Mouse (Mus musculus): ENCODE results near the gene Eif4a3.

The Eif4a3 gene

GRCm38 (mm10) chr11:119299391-119300245, at the start of gene Eif4a3:
Gene Eif4a3 (minus strand): TSS chr11:119300089.
- DNase-seq (ENCODE audit: low spot score in 2 of 2), result peak; percentile 92 to 94

DNA sequence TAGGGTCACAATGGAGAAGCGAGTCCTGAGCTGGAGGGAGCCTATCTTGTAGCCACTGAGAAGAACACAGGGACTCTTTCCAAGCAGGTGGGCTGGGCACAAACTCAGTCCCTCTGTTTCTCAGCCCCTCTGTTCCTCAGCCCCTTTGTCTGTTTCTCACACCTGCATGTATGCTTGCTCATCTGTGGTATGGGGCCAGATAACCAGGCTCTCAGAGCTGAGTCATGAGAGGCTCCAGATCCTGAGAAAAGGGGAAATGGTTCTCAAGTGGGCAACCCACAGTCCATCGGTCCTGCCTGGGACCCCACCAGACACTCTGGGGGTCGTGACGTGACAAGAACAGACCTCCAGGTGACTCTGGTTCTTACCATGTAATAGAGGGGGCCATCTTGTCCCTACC, 47.2 kb upstream of the Eif4a3 start:
- no peak for DNase-seq (ENCODE audit: low spot score in 2 of 2)

DNA sequence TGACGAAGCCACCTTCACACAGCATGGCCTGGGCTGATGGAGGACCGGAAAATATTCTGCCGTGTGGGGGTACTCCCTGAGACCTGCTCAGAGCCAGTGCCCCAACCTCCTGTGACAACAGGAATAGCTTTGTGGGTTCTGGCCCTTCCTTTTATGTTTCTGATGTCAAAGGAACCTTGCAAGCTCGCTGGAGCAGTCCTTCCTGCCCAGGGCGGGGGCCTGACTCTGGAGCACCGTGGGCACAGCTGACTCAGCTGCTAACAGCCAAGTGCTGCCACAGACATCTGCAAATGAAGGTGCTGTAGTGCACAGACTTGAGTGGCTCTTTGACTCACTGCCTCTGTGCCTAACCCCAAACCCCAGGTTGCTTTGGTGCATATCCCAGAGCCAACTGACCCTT, 45.0 kb upstream of the Eif4a3 start:
- no peak for DNase-seq (ENCODE audit: low spot score in 2 of 2)

DNA sequence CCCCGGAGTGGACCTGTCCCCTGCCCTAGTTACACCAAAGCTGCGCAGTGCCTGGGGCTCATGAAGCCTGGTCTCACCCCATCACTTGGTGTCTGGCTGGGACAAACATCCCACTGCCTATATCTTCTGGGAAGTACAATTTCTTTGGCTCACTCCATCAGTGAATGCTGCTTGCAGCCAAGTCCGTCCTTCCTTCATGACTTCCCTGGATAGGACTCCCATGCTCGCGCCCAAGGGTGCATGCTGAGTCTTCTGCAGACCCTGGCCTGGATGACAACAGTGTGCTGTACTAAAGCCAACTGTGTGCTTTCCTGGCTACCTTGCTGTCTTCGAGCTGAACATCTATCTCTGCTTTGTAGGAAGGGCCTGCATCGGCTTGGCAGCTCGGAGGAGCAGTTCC, 44.3 kb upstream of the Eif4a3 start:
- DNase-seq (ENCODE audit: low spot score in 2 of 2), result no peak

DNA sequence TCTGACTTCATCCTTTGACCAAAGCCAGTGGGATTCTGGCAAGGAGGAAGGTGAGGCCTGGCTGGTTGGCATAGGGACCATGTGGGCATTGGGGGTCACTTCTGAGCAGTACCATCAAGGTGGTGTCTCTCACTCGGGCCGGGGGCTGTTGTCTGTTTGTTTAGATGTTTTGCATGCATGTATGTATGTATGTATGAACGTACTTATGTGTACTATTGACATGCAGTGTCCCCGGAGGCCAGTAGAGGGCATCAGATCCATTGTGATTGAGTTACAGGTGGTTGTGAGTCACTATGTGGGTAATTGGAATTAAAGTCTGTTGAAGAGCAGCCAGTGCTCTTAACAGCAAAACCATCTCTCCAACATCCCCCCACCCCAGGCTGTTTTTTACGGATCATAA, 39.7 kb upstream of the Eif4a3 start:
- peak; percentile 59 to 78 for DNase-seq (ENCODE audit: low spot score in 2 of 2)

DNA sequence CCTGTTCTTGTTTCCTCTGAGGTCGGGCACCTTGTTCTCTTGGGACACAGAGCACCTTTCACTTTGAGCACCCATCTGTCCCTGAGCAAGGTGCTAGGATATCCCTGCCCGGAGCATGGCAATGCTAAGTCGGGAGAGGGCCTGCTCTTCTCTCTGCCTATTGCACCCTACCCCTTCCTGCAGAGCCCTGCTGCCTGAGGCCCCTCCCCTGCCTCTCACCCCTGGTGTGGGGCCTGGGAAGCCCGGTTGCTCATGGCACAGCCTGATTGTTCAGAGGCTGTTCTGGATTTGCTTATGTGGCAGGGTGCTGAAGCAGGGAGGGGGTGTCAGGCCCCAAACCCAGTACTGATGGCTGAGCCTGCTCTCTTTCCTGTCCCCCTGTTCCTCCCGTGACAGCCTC, 39.3 kb upstream of the Eif4a3 start:
- DNase-seq (ENCODE audit: low spot score in 2 of 2), result no peak

GRCm38 (mm10) chr11:119338271-119339059, 38.6 kb upstream of the Eif4a3 start:
- DNase-seq (ENCODE audit: low spot score in 2 of 2), result no peak

DNA sequence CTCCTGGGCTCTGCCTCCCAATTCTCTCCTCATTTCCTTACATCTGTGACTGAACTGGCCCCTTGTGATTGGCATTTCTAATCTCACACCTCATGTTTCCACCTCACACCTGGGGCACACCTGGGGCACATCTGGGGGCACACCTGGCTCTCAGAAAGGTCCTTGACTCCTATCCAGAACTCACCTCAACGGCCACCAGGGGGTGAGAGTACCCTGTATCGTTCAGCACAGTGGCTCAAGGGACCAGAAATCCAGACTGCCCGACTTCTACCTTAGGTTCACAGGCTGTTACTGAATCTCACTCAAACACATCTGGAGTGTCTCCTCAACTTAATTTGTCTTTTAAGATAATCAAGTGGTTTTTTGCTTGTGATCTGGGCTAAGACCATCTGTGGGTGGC, 32.1 kb upstream of the Eif4a3 start:
- DNase-seq (ENCODE audit: low spot score in 2 of 2), result no peak

DNA sequence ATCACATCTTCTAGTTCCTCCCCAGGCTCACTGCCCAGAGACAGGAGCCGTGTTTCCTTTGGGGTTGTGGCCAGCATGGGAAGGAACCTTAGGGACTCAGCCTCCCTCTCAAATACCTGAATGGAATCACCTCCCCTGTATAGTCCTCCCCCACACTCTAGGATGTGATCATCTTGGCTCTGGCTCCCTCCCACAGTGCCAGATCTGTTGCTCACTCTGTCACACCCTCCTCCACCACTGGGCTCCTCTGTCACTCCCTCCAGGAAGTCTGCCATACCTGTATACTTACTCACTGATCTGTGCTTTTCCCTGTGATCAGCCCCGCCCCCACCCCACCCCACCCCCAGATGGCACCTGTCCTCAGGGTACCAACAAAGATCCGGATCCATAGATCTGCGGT, 30.7 kb upstream of the Eif4a3 start:
- DNase-seq (ENCODE audit: low spot score in 2 of 2), result peak in 1 of 2 experiments; percentile 17

GRCm38 (mm10) chr11:119325068-119325467, 25.2 kb upstream of the Eif4a3 start:
- DNase-seq (ENCODE audit: low spot score in 2 of 2), result no peak

DNA sequence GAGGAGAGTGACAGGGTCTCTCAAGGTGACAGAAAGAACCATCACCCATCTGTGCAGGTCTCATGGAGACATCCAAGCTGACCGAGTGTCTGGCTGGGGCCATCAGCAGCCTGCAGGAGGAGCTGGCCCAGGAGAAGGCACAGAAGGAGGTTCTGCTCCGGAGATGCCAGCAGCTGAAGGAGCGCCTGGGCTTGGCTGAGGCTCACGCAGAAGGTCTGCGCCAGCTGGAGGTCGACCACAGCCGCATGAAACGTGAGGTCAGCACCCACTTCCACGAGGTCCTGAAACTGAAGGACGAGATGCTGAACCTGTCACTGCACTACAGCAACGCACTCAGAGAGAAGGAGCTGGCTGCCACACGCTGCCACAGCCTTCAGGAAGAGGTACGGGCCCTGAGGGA, 22.6 kb upstream of the Eif4a3 start:
- no peak for DNase-seq (ENCODE audit: low spot score in 2 of 2)

- DNase-seq (ENCODE audit: low spot score in 2 of 2), result no peak
Measured at GRCm38 (mm10) chr11:119316720-119317119, 16.8 kb upstream of the Eif4a3 start.

GRCm38 (mm10) chr11:119314252-119314936, 14.5 kb upstream of the Eif4a3 start:
- DNase-seq (ENCODE audit: low spot score in 2 of 2), result no peak

GRCm38 (mm10) chr11:119310621-119311020, 10.7 kb upstream of the Eif4a3 start:
- no peak for DNase-seq (ENCODE audit: low spot score in 2 of 2)

- no peak for DNase-seq (ENCODE audit: low spot score in 2 of 2)
Measured at GRCm38 (mm10) chr11:119307916-119308315, 8.0 kb upstream of the Eif4a3 start.

DNA sequence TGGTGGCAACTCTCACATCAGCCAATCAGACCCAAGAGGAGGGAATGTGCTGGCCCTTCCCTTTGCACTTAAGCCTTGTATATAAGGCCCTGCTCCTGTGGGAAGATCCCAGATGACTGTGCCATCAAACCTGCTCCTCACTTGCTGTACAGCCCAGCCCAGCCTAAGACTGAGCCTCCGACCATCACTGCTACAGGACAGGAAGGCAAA, 7.7 kb upstream of the Eif4a3 start, which contains the start of gene Card14:
TSS of gene Card14 (plus strand) at position 111 of the 210 bp plus-strand sequence.
- DNase-seq (ENCODE audit: low spot score in 2 of 2), result no peak

DNA sequence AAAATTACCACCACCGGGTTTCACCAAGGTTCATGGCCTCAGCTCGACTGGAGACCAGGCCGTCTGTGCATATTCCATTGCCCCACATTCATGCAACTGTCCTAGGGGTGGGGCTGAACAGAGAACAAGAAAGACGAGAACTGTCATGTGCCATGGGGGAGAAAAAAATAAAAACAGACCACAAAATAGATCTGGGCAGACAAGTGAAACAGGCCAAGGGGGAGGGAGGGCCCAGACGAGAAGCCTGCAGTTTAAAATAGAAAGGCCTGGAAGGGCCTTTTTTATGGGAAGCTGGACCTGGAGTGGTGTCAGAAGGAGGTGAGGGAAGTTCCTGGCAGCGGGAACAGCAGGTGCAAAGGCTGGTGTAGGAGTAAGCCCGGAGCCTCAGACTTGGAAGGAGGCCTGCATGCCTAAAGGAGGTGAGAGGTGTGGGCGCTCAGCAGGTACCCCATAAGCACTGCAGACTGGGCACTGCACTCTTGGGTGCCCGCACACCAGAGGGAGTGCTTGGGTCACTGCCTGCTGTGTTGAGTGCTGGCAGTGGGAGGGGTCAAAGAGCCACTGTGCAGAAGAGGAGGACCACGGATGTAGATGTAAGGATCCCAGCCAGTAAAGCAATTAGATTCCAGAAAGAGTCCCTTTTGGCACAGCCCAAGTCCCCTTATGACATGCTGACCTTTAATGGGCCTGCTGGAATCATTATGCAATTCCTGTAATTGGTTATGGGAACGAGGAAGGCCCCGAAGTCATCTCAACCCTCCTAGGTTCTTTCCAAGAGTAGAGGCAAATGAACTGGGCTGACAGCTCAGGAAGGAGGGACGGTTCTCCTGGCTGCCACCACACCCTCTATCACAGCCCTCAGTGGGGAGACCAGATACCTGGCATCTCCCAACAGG, 7.1 kb upstream of the Eif4a3 start:
- no peak for DNase-seq (ENCODE audit: low spot score in 2 of 2)

- DNase-seq (ENCODE audit: low spot score in 2 of 2), result peak in 1 of 2 experiments; percentile 20
Measured at GRCm38 (mm10) chr11:119304904-119305712, 5.2 kb upstream of the Eif4a3 start.

GRCm38 (mm10) chr11:119300986-119301385, 1.1 kb upstream of the Eif4a3 start:
- DNase-seq (ENCODE audit: low spot score in 2 of 2), result no peak

DNA sequence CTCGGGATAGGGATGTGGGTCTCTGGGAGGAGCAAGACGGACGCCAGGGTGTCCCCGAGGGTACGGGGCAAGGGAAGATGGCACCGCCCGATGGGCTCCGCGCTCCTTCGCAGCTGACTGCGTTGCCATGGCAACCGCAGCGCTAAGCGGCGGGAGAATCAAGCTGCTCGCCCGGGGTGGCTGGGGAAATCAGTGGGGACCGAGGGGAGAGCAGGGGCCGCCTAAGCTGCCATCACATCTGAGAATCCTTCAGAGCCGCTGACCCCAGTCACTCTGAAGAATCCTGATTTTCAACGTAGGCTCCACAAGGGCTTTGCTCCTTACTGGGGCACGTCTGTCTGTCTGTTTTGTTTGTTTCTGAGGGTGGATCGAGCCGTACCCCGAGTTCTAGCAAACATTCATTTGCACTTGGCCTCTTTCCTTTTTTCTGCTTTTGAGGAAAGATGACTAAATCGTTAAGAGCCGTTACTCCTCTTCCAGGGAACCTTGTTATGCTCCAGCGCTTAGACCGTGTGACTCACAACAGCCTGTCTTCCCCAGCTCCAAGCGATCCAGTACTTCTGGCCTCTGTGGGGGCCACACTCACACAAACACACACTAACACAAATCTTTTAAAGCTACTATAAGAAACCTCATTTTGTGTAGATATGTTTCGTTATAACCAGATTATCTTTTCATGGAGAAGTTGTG, 502 bp upstream of the Eif4a3 start:
- no peak for DNase-seq (ENCODE audit: low spot score in 2 of 2)

Data from frontal cortex, postnatal 36 days (tissue).